Mouse (Mus musculus) limb, embryonic 12.5 days (tissue): ENCODE results near the gene Rnf212b. TPM values are rescaled to one million over a fixed set of nuclear protein-coding genes. Genes with fewer than 3 reads are reported as not detected.

Source experiments
- ATAC-seq: fragments of 200-750 bp; cut with Nextera tagmentation; 2 replicates; pipeline ENCODE4 v1.8.0; 2017; ENCODE audit warnings: low read depth, moderate TSS enrichment; ENCODE audit not compliant: insufficient number of reproducible peaks, insufficient read depth, low FRiP score, low TSS enrichment
- H3K27ac ChIP-seq: fragments of 300-500 bp; sonication (generic); 2 replicates; pipeline ENCODE4 v1.5.1; 2016; ENCODE audit warnings: mild to moderate bottlenecking, moderate library complexity
- H3K27me3 ChIP-seq: fragments of 300-500 bp; sonication (generic); 2 replicates; pipeline ENCODE4 v1.6.1; 2016; ENCODE audit warnings: mild to moderate bottlenecking, moderate library complexity
- H3K36me3 ChIP-seq: fragments of 300-500 bp; sonication (generic); 2 replicates; pipeline ENCODE4 v1.6.1; 2016; ENCODE audit warnings: mild to moderate bottlenecking, moderate library complexity
- H3K4me1 ChIP-seq: fragments of 300-500 bp; sonication (generic); replicated peaks from 2 replicates; pipeline ENCODE4 v1.6.1; 2016
- H3K4me2 ChIP-seq: fragments of 300-500 bp; sonication (generic); 2 replicates; pipeline ENCODE4 v1.6.1; 2016; ENCODE audit warnings: mild to moderate bottlenecking, moderate library complexity
- H3K4me3 ChIP-seq: fragments of 300-500 bp; sonication (generic); replicated peaks from 2 replicates; pipeline ENCODE4 v1.5.1; 2016; ENCODE audit warnings: mild to moderate bottlenecking
- H3K9ac ChIP-seq: fragments of 300-500 bp; sonication (generic); replicated peaks from 2 replicates; pipeline ENCODE4 v1.6.1; 2016; ENCODE audit warnings: mild to moderate bottlenecking, moderate library complexity
- H3K9me3 ChIP-seq: fragments of 300-500 bp; sonication (generic); 2 replicates; pipeline ENCODE4 v1.6.1; 2016; ENCODE audit warnings: mild to moderate bottlenecking, moderate library complexity
- WGBS: fragments of 180-500 bp; shearing (Covaris S2); methylation state at CpG from one replicate; pipeline ENCODE4 v1.1.7; 2016; 5-methylcytosine and 5-hydroxymethylcytosine counted together
- polyA plus RNA-seq: library from polyadenylated mRNA; unstranded; fragments of >200 nt; fragmentation: Nextera tagmentation; extraction: Ambion mirVana; gene quantifications from 2 replicates; pipeline ENCODE4 v1.2.1, GENCODE M21; 2016

Gene Rnf212b
- polyA plus RNA-seq, 1 experiment from 2014 or later = not detected

DNA sequence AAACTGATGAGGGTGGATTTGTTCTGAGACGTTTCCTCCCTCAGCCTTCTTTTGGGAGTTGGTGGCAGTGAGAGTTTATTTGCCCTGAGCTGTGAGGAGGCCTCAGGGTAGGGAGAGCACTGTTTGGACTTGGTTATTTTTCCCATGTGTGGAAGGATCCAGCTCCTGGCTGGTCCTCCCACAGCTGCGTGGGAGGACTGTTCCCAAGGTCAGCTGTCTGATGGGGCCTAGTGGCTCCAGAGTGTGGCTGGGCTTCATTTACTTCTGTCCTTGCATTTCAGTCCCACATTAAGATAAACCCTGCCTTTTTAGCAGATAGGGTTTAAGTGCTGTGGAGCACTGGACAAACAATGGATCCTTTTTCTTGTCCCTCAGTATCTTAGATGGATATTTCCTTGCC lies 83.5 kb downstream of the Rnf212b start:
- Histone ChIP-seq H3K4me2 (no peak overlapping the region), H3K4me3 (no peak overlapping the region), H3K9me3 (no peaks in the 10 kb centered on the region), H3K9ac (no peak overlapping the region), H3K27ac (peak overlapping the region; percentile 23; the same call in 1 of the 2 replicates), H3K4me1 (peaks cover 13% of the 10 kb centered on the region), H3K27me3 (no peaks in the 10 kb centered on the region), H3K36me3 (peaks cover 38% of the 10 kb centered on the region)
- 78% methylated on average over 2 of the region's 2 CpGs for WGBS
- ATAC-seq = no peak

DNA sequence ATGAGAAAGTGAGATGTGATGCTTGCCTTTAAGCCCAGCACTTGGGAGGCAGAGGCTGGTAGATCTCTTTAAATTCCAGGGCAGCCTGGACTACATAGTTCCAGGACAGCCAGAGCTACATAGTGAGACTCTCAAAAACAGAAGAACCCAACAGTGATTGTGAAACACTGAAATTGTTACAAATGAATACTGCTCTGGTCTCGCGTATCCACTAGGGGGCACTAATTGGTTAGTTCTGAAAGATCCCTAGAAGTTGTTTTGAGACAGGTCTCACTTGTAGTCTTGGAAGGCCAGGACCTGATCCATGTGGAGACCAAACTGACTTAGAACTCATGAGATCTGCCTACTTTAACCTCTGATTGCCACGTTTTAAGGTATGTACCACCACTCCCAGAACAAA lies 86.4 kb downstream of the Rnf212b start:
- H3K27me3 ChIP-seq = no peaks in the 10 kb centered on the region
- peak overlapping the region; percentile 41; the same call in 1 of the 2 replicates for H3K27ac ChIP-seq
- no peak overlapping the region for H3K4me2 ChIP-seq
- H3K4me3 ChIP-seq = no peak overlapping the region
- H3K36me3 ChIP-seq = peaks cover 52% of the 10 kb centered on the region
- H3K9ac ChIP-seq = no peak overlapping the region
- no peaks in the 10 kb centered on the region for H3K9me3 ChIP-seq
- under 1% methylated on average over 3 of the region's 3 CpGs for WGBS
- no peak for ATAC-seq
- peaks cover 8% of the 10 kb centered on the region for H3K4me1 ChIP-seq

DNA sequence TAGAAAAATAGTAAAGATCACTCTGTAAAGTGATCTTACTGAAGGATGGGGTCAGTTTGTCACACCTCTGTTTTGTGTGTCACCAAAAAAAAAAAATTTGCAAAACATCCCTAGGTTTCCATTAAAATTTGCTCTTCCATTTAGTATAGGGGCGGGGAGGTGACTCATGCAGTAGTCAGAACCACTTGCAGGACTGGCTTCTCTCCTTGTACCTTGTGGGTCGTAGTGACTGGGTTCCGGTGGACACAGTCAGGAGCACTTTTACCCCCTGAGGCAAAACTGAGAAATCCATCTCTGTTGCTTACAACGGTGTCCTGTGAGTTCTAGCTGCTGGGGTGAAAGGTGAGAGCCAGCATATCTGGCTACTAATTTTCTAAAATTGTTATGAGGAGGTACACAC lies 89.7 kb downstream of the Rnf212b start:
- Histone ChIP-seq H3K9me3 (no peaks in the 10 kb centered on the region), H3K4me1 (peaks cover 4% of the 10 kb centered on the region; the same call in 1 of the 2 replicates), H3K36me3 (peaks cover 52% of the 10 kb centered on the region), H3K27ac (no peak overlapping the region), H3K4me3 (no peak overlapping the region), H3K27me3 (no peaks in the 10 kb centered on the region), H3K9ac (no peak overlapping the region), H3K4me2 (no peak overlapping the region)
- ATAC-seq = no peak
- 88% methylated on average over 4 of the region's 4 CpGs for WGBS

Other genes with a start within 250 kb of the Rnf212b start
- gene Ajuba, start 236.6 kb upstream of the Rnf212b start, polyA plus RNA-seq = 68.9 and 72.2 TPM in 2 replicates
- 9.7 and 10.7 TPM in 2 replicates for gene 4931414P19Rik, start 208.1 kb upstream of the Rnf212b start, polyA plus RNA-seq
- 410 and 432 TPM in 2 replicates for gene Psmb5, start 196.1 kb upstream of the Rnf212b start, polyA plus RNA-seq
- 0.06 and 0.29 TPM in 2 replicates for gene Psmb11, start 192.7 kb upstream of the Rnf212b start, polyA plus RNA-seq
- gene Gm17606, start 173.2 kb upstream of the Rnf212b start, polyA plus RNA-seq = not detected in 2 replicates
- 11.8 and 12.9 TPM in 2 replicates for gene Cdh24, start 172.8 kb upstream of the Rnf212b start, polyA plus RNA-seq
- 105 TPM in 2 replicates for gene 1700123O20Rik, start 127.9 kb upstream of the Rnf212b start, polyA plus RNA-seq
- 148 and 175 TPM in 2 replicates for gene Acin1, start 127.2 kb upstream of the Rnf212b start, polyA plus RNA-seq
- 0.16 and 0.23 TPM in 2 replicates for gene Gm29776, start 115.3 kb upstream of the Rnf212b start, polyA plus RNA-seq
- not detected in 2 replicates for gene Cebpe, start 102.0 kb upstream of the Rnf212b start, polyA plus RNA-seq
- gene Slc7a8, start 32.2 kb upstream of the Rnf212b start, polyA plus RNA-seq = 0.56 and 1.1 TPM in 2 replicates
- gene Homez, start 56.8 kb downstream of the Rnf212b start, polyA plus RNA-seq = 14.2 and 15.9 TPM in 2 replicates
- gene Ppp1r3e, start 63.4 kb downstream of the Rnf212b start, polyA plus RNA-seq = 0.74 TPM in 1 of 2 replicates, not detected in the other
- 2.4 and 3.3 TPM in 2 replicates for gene Bcl2l2, start 69.2 kb downstream of the Rnf212b start, polyA plus RNA-seq
- gene Gm20521, start 69.3 kb downstream of the Rnf212b start, polyA plus RNA-seq = not detected in 2 replicates
- gene Pabpn1, start 78.4 kb downstream of the Rnf212b start, polyA plus RNA-seq = 183 and 200 TPM in 2 replicates
- gene Slc22a17, start 99.0 kb downstream of the Rnf212b start, polyA plus RNA-seq = 98.2 and 102 TPM in 2 replicates
- gene Efs, start 112.0 kb downstream of the Rnf212b start, polyA plus RNA-seq = 44.5 and 52.7 TPM in 2 replicates
- gene Il25, start 118.6 kb downstream of the Rnf212b start, polyA plus RNA-seq = not detected in 2 replicates
- gene Cmtm5, start 122.1 kb downstream of the Rnf212b start, polyA plus RNA-seq = 5.5 and 8.4 TPM in 2 replicates
- gene Myh6, start 152.8 kb downstream of the Rnf212b start, polyA plus RNA-seq = 1.8 and 3.3 TPM in 2 replicates
- gene Gm17428, start 162.8 kb downstream of the Rnf212b start, polyA plus RNA-seq = not detected in 2 replicates
- 9.3 and 10.5 TPM in 2 replicates for gene Myh7, start 180.5 kb downstream of the Rnf212b start, polyA plus RNA-seq
- 84.3 and 85.3 TPM in 2 replicates for gene Ngdn, start 201.3 kb downstream of the Rnf212b start, polyA plus RNA-seq